In the genomic region with DNA sequence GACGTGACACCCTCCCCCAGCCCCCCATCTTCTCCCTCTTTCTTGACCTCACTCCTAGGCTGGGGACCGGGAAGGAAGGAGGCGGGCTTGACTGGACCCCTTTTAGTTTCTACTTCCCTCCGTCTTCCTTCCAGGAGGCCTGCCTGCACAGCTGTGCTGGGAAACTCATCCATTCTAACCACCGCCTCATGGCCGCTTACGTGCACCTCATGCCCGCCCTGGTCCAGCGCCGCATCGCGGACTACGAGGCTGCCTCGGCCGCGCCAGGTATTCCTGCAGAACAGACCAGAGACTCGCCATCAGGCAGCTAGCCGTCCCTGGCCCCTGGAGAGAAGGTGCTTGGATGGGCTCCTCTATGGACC, we compare ENCODE assay signal across 8 mouse cellular contexts. TPM values are rescaled to one million over a fixed set of nuclear protein-coding genes. Genes with fewer than 3 reads are reported as not detected.
DNase-seq lines count a peak whose midpoint lies in the region; ATAC-seq and TF ChIP-seq lines count a peak whose summit lies in the region.

No protein-coding gene starts in this region.

- TF ChIP-seq CTCF in lung, embryonic 14.5 days (IDR thresholded peaks at IDR 0.05; ENCODE audit: low read depth) = 0 out of 2 replicates have a peak, but pooled peaks have one; percentile 1

- peak overlapping the region; percentile 90 for H3K27ac ChIP-seq in lung, embryonic 14.5 days (ENCODE audit: low read depth)
- H3K27ac ChIP-seq in heart, embryonic 16.5 days (ENCODE audit: low read length) = peak overlapping the region; percentile 94
- H3K27ac ChIP-seq in limb, embryonic 14.5 days (replicated peaks; ENCODE audit: low read depth, low read length) = peak overlapping the region; percentile 87
- peak overlapping the region; percentile 17; the same call in 1 of the 2 replicates for H3K27ac ChIP-seq in neural tube, embryonic 12.5 days

- peak overlapping the region; percentile 70 for H3K4me3 ChIP-seq in lung, embryonic 14.5 days (ENCODE audit: low read depth, low read length)
- H3K4me3 ChIP-seq in heart, embryonic 16.5 days (ENCODE audit: low read length) = peak overlapping the region; percentile 81
- peak overlapping the region; percentile 77 for H3K4me3 ChIP-seq in limb, embryonic 14.5 days (replicated peaks; ENCODE audit: low read length)
- H3K4me3 ChIP-seq in neural tube, embryonic 12.5 days = peak overlapping the region; percentile 61

- H3K4me2 ChIP-seq in lung, embryonic 14.5 days = peak overlapping the region; percentile 70
- H3K4me2 ChIP-seq in heart, embryonic 16.5 days (ENCODE audit: low read depth, low read length) = peak overlapping the region; percentile 98
- H3K4me2 ChIP-seq in limb, embryonic 14.5 days (replicated peaks; ENCODE audit: low read depth, low read length, severe bottlenecking) = peak overlapping the region; percentile 87
- H3K4me2 ChIP-seq in neural tube, embryonic 12.5 days (replicated peaks) = peak overlapping the region; percentile 77

- peak overlapping the region; percentile 81 for H3K9ac ChIP-seq in lung, embryonic 14.5 days
- peak overlapping the region; percentile 91 for H3K9ac ChIP-seq in heart, embryonic 16.5 days (ENCODE audit: low read length)
- H3K9ac ChIP-seq in limb, embryonic 14.5 days (ENCODE audit: low read depth, low read length, severe bottlenecking) = peak overlapping the region; percentile 82
- peak overlapping the region; percentile 72 for H3K9ac ChIP-seq in neural tube, embryonic 12.5 days

- no peaks in the 10 kb centered on the region for H3K4me1 ChIP-seq in lung, embryonic 14.5 days (ENCODE audit: insufficient read depth)
- peaks cover 20% of the 10 kb centered on the region for H3K4me1 ChIP-seq in heart, embryonic 16.5 days (ENCODE audit: control insufficient read depth, insufficient read depth, low read length)
- peaks cover 14% of the 10 kb centered on the region; the same call in 1 of the 2 replicates for H3K4me1 ChIP-seq in limb, embryonic 14.5 days (ENCODE audit: control insufficient read depth, insufficient read depth, low read length)
- peaks cover 22% of the 10 kb centered on the region for H3K4me1 ChIP-seq in neural tube, embryonic 12.5 days

- no peaks in the 10 kb centered on the region for H3K27me3 ChIP-seq in lung, embryonic 14.5 days (ENCODE audit: insufficient read depth, low read length)
- no peaks in the 10 kb centered on the region for H3K27me3 ChIP-seq in heart, embryonic 16.5 days (ENCODE audit: control insufficient read depth, insufficient read depth, low read length)
- H3K27me3 ChIP-seq in limb, embryonic 14.5 days (ENCODE audit: control insufficient read depth, insufficient read depth, low read length) = no peaks in the 10 kb centered on the region
- no peaks in the 10 kb centered on the region for H3K27me3 ChIP-seq in neural tube, embryonic 12.5 days (replicated peaks)

- no peaks in the 10 kb centered on the region for H3K9me3 ChIP-seq in lung, embryonic 14.5 days (ENCODE audit: low read depth, low read length)
- no peaks in the 10 kb centered on the region for H3K9me3 ChIP-seq in heart, embryonic 16.5 days (replicated peaks; ENCODE audit: control insufficient read depth, low read length)
- H3K9me3 ChIP-seq in limb, embryonic 14.5 days (ENCODE audit: control insufficient read depth, low read length) = no peaks in the 10 kb centered on the region
- H3K9me3 ChIP-seq in neural tube, embryonic 12.5 days = no peaks in the 10 kb centered on the region

- TF ChIP-seq POLR2A in limb, embryonic 14.5 days (IDR thresholded peaks at IDR 0.05; ENCODE audit: borderline replicate concordance, extremely low read depth, insufficient read depth, insufficient read length) = no peak

- peak; percentile 39 for DNase-seq in lung, embryonic 14.5 days
- no peak for DNase-seq in lung, postnatal 14 days
- DNase-seq in c-Kit-negative CD71-positive TER-119-positive erythroid progenitor cells, embryonic 14.5 days (ENCODE audit: low read depth, low spot score) = peak; percentile 20
- DNase-seq in limb, embryonic 14.5 days (ENCODE audit: low spot score) = no peak
- DNase-seq in T-cell, adult 2 months (ENCODE audit: low spot score) = no peak
- DNase-seq in ovary, postnatal 14 days (ENCODE audit: low spot score) = no peak

- no peak for ATAC-seq in lung, embryonic 14.5 days (ENCODE audit: insufficient read depth)
- peak; percentile 19 for ATAC-seq in heart, embryonic 16.5 days (replicated peaks; ENCODE audit: extremely low read depth, insufficient read depth, low FRiP score)
- no peak; the same call in 1 of the 2 replicates for ATAC-seq in limb, embryonic 14.5 days (ENCODE audit: low FRiP score, low read depth)
- ATAC-seq in neural tube, embryonic 12.5 days (ENCODE audit: low FRiP score, low read depth) = no peak

- peaks cover 40% of the 10 kb centered on the region for H3K36me3 ChIP-seq in lung, embryonic 14.5 days (ENCODE audit: insufficient read depth)
- peaks cover 29% of the 10 kb centered on the region for H3K36me3 ChIP-seq in heart, embryonic 16.5 days (ENCODE audit: control insufficient read depth, insufficient read depth)
- peaks cover 44% of the 10 kb centered on the region for H3K36me3 ChIP-seq in limb, embryonic 14.5 days (ENCODE audit: control insufficient read depth, insufficient read depth, low read length)
- H3K36me3 ChIP-seq in neural tube, embryonic 12.5 days = peaks cover 30% of the 10 kb centered on the region

- WGBS in lung, embryonic 14.5 days = 0% methylated on average over 18 of the region's 18 CpGs
- 0% methylated on average over 18 of the region's 18 CpGs for WGBS in heart, embryonic 16.5 days
- 0% methylated on average over 17 of the region's 18 CpGs for WGBS in limb, embryonic 14.5 days
- under 1% methylated on average over 18 of the region's 18 CpGs for WGBS in neural tube, embryonic 12.5 days

RNA-seq across cellular contexts. Expression of a gene that starts 0.5 kb away (rescaled TPM):
- polyA plus RNA-seq in lung, embryonic 14.5 days (2014; fragmentation: Nextera tagmentation; extraction: Ambion mirVana) = 22.9 and 31.9 TPM in 2 replicates
- polyA plus RNA-seq in heart, embryonic 16.5 days (2015; fragmentation: Nextera tagmentation; extraction: Ambion mirVana) = 30.8 and 36.5 TPM in 2 replicates
- polyA plus RNA-seq in limb, embryonic 14.5 days (2012; rRNA removed) = 173 and 186 TPM in 2 replicates
- polyA plus RNA-seq in limb, embryonic 14.5 days (2014; fragmentation: Nextera tagmentation; extraction: Ambion mirVana) = 37.8 and 40.4 TPM in 2 replicates
- 15.5 and 16.6 TPM in 2 replicates for polyA plus RNA-seq in neural tube, embryonic 12.5 days (2016; fragmentation: Nextera tagmentation; extraction: Ambion mirVana)

RNA-seq across cellular contexts. Expression of a gene that starts 0.7 kb away (rescaled TPM):
- 84.1 and 84.2 TPM in 2 replicates for polyA plus RNA-seq in lung, embryonic 14.5 days (2014; fragmentation: Nextera tagmentation; extraction: Ambion mirVana)
- polyA plus RNA-seq in heart, embryonic 16.5 days (2015; fragmentation: Nextera tagmentation; extraction: Ambion mirVana) = 46.5 and 46.6 TPM in 2 replicates
- 181 and 182 TPM in 2 replicates for polyA plus RNA-seq in limb, embryonic 14.5 days (2012; rRNA removed)
- polyA plus RNA-seq in limb, embryonic 14.5 days (2014; fragmentation: Nextera tagmentation; extraction: Ambion mirVana) = 106 and 110 TPM in 2 replicates
- 76.9 and 77.5 TPM in 2 replicates for polyA plus RNA-seq in neural tube, embryonic 12.5 days (2016; fragmentation: Nextera tagmentation; extraction: Ambion mirVana)

RNA-seq across cellular contexts. Expression of a gene that starts 1.0 kb away (rescaled TPM):
- polyA plus RNA-seq in lung, embryonic 14.5 days (2014; fragmentation: Nextera tagmentation; extraction: Ambion mirVana) = 200 and 201 TPM in 2 replicates
- polyA plus RNA-seq in heart, embryonic 16.5 days (2015; fragmentation: Nextera tagmentation; extraction: Ambion mirVana) = 147 and 158 TPM in 2 replicates
- polyA plus RNA-seq in limb, embryonic 14.5 days (2012; rRNA removed) = 136 and 176 TPM in 2 replicates
- 176 and 202 TPM in 2 replicates for polyA plus RNA-seq in limb, embryonic 14.5 days (2014; fragmentation: Nextera tagmentation; extraction: Ambion mirVana)
- 140 and 160 TPM in 2 replicates for polyA plus RNA-seq in neural tube, embryonic 12.5 days (2016; fragmentation: Nextera tagmentation; extraction: Ambion mirVana)

RNA-seq across cellular contexts. Expression of a gene that starts 7.5 kb away (rescaled TPM):
- 43.8 and 45.3 TPM in 2 replicates for polyA plus RNA-seq in lung, embryonic 14.5 days (2014; fragmentation: Nextera tagmentation; extraction: Ambion mirVana)
- 32.9 and 35.7 TPM in 2 replicates for polyA plus RNA-seq in heart, embryonic 16.5 days (2015; fragmentation: Nextera tagmentation; extraction: Ambion mirVana)
- 68.3 and 77.4 TPM in 2 replicates for polyA plus RNA-seq in limb, embryonic 14.5 days (2012; rRNA removed)
- polyA plus RNA-seq in limb, embryonic 14.5 days (2014; fragmentation: Nextera tagmentation; extraction: Ambion mirVana) = 35.1 and 37.0 TPM in 2 replicates
- 64.4 and 74.5 TPM in 2 replicates for polyA plus RNA-seq in neural tube, embryonic 12.5 days (2016; fragmentation: Nextera tagmentation; extraction: Ambion mirVana)

RNA-seq across cellular contexts. Expression of a gene that starts 9.8 kb away (rescaled TPM):
- polyA plus RNA-seq in lung, embryonic 14.5 days (2014; fragmentation: Nextera tagmentation; extraction: Ambion mirVana) = 0.84 and 1.0 TPM in 2 replicates
- 0.38 and 0.49 TPM in 2 replicates for polyA plus RNA-seq in heart, embryonic 16.5 days (2015; fragmentation: Nextera tagmentation; extraction: Ambion mirVana)
- polyA plus RNA-seq in limb, embryonic 14.5 days (2012; rRNA removed) = 10.9 and 12.1 TPM in 2 replicates
- polyA plus RNA-seq in limb, embryonic 14.5 days (2014; fragmentation: Nextera tagmentation; extraction: Ambion mirVana) = 1.4 and 1.8 TPM in 2 replicates
- polyA plus RNA-seq in neural tube, embryonic 12.5 days (2016; fragmentation: Nextera tagmentation; extraction: Ambion mirVana) = 1.4 and 1.5 TPM in 2 replicates

Comparison
In these comparisons a context has a peak if more than half of its experiments do, and no peak if none do; other contexts are left out.
1. DNase-seq: peak in lung, embryonic 14.5 days (single experiment) and c-Kit-negative CD71-positive TER-119-positive erythroid progenitor cells, embryonic 14.5 days (single experiment); none in lung, postnatal 14 days (single experiment), limb, embryonic 14.5 days (single experiment), T-cell, adult 2 months (single experiment) and ovary, postnatal 14 days (single experiment).
2. H3K27ac ChIP-seq: peak in every context shown above with its lines; median percentile 94 in heart, embryonic 16.5 days; 90 in lung, embryonic 14.5 days; 87 in limb, embryonic 14.5 days; 17 in neural tube, embryonic 12.5 days.
3. Peak in every context shown above with its lines, with median percentiles within 50 percentile points of each other: H3K4me2 ChIP-seq, H3K4me3 ChIP-seq and H3K9ac ChIP-seq.